Mouse (Mus musculus): ENCODE measurements at regions not wholly inside any gene's neighbourhood (a gene's known extent, or its start where the extent isn't known, plus 50 kb on each side); places are given as distances from the start of the nearest gene placed in this dataset.

DNA sequence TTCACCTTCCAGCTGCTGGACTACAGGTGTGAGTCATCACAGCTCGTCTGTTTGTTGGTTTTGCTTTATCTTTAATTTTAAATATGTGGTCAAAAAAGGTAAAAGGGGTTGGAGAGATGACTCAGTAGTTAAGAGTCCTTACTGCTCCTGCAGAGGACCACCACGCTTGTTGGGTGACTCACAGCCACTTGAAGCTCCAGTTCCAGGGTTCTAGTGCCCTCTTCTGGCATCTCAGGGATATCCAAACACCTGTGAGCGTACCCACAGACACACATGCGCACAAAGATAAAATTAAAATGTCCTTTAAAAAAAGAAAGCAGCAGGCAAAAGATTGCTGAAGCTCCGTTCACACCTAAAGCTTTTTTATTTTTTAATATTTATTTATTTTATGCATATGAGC lies 85.4 kb upstream of the Hand1 start:
- no peak for TF ChIP-seq GATA4 (IDR thresholded peaks at IDR 0.05; ENCODE audit: insufficient replicate concordance, low read length)

DNA sequence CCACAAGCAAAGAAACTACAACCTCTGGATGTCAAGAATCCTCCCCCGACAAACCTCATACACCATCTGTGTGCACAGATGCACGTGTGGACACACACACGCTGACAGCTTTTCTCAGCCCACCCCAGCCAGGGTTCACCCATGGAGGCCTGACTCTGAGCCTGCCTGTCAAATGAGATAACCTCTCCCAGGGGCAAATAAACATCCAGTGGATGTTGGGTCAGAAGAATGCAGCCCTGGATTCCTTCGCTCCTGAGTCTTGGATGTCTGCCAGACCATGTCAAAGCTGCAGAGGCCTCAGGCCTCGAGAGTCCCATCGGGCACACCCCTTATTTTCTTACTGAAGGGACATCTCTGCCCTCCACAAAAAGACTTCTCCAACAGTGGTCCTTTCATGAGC lies 83.4 kb upstream of the Hand1 start:
- TF ChIP-seq GATA4 (IDR thresholded peaks at IDR 0.05; ENCODE audit: insufficient replicate concordance, low read length) = no peak

DNA sequence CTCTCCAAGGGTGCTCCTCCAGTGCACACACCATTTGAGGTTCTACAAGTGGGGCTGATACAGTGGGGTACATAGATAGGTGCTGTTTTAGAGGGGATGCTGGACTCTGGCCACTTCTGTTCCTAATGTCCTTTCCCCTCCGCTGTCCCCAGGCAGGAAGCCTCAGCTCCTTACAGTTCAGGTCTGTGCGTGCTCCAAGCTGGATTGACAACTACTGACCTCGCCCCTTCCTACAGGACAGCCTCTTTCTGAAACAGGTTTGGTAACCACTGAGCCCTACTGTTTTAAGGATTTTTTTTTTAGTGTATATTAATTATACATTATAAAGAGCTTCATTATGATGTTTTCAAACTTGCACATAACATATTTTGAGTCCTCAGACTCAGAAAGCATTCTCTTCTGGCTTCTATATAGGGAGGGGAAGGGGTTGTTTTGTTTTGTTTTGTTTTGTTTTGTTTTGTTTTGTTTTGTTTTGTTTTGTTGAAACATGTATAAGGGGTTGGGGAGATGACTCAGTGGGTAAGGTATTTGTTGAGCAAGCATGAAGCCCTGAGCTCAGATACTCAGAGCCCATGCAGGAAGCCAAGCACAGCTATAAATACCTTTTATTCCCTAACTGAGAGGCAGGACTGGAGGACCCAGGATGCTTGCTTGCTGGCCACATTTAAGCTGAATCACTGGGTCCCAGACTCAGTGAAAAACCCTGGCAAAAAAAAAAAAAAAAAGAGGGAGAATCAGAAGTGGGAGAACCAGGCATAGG lies 81.4 kb upstream of the Hand1 start:
- TF ChIP-seq GATA4 (IDR thresholded peaks at IDR 0.05; ENCODE audit: insufficient replicate concordance, low read length) = no peak

DNA sequence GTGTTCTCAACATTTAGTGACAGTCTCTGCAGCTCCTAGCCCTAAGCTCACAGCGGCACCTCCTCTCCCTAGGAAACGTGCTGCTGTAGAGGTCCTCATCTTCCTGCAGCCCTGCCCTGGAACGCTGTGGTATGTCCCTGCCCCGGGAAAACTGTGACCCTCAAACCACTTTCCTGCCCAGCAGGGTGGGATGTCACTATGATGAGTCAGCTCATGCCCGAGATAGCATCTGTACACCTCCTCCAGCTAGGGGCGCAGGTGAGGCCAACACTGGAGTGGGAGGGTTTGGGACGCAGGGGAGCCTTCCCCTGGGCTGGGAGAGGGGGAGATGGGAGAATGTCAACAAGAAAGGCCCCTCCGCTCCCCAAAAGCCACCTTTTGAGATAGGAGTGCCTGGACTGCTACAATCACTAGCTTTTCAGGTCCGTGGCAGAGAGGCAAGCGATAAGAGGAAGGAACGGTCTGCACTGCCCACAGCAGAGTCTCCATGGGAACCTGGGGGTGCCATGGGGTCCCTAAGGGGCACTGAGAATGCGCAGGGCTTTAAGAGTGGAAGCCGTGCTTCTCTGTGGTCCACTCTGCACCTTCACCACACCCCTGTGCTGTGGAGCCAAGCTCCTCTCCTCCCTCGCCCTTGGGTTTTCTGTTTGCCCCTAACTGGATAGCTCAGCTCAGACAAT lies 80.5 kb upstream of the Hand1 start:
- TF ChIP-seq GATA4 (IDR thresholded peaks at IDR 0.05; ENCODE audit: insufficient replicate concordance, low read length) = no peak

DNA sequence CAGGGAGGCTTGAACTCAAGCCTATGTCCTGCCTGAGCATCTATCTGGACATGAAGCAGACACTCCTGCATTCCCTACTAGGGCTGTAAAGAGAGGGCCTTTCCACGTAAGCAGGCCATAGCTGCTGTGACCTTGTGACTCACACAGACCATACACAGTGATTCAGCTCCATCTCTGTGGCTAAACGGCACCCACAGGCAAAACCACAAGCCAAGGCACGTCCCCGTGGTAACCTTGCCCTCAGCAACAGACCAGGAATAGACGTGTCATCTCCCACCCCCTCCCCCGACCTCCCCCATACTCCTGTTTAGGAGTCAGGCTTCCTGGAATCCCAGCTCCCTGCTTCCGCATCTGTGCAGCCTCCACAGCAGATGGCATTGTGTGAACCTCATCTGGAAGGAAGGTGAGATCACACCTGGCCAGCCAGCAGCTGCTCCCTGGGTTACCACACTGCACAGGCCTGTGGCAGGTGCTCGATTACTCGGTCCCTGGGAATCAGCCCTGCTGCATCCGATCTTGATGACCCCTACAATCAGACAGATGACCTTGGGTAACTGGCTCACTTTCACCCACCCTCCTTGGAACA lies 79.2 kb upstream of the Hand1 start:
- TF ChIP-seq GATA4 (IDR thresholded peaks at IDR 0.05; ENCODE audit: insufficient replicate concordance, low read length) = no peak

DNA sequence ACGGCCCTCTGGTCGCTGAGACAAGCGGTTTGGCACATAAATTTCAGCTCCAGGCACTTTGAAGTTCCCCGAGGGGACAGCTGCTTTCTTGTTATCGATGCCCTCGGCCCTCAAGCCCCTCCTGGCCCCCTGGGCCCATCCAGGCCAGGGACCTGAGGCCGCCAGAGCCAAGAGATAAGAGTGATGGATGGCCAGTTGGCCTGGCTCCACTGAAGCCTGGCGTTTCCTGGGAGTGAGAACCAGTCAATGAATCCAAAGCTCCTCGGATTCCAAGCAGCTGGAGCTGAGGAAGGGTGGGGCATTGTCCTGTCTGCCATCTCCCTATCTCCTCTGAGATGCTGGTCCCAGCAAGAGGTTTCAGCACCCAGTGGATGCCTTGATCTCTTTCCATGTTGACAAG lies 71.6 kb upstream of the Hand1 start:
- no peak for TF ChIP-seq GATA4 (IDR thresholded peaks at IDR 0.05; ENCODE audit: insufficient replicate concordance, low read length)

DNA sequence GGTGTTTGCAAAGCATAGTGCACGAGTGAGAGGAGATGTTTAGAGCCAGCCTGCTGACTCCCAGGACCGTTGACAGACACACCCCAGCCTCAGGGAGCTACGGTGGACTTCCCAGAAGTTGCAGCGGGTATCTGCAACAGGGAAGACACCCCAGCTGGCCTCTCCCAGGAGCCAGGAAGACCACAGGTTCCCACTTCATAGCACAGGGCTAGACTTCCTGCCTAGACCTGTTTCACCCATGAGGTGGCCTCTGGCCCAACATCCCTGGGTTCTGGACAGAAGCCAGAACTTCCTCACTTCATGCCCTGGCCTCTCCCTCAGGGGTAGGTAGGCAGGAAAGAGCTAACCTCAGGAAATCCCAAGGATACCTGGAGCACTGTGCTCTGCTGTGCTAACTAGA lies 66.7 kb upstream of the Hand1 start:
- no peak for TF ChIP-seq GATA4 (IDR thresholded peaks at IDR 0.05; ENCODE audit: insufficient replicate concordance, low read length)

DNA sequence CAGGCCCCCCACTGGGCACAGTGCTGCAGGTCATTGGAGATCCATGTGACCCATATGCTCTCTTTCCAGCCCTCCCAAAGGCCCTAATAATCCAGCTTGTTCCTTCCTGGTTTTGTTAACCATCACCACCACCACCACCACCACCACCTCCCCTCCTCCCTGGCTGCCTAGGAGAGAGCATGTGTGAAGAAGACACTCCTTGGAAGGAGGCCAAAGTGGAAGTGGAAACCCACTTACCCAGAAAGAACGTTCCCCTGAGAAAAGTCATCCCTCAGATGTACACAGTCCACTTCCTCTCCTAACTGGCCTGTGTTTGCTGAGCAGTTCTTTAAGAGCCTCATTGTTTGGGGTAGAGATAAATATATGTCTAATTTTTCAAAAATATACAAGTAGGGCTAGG lies 62.9 kb upstream of the Hand1 start:
- TF ChIP-seq GATA4 (IDR thresholded peaks at IDR 0.05; ENCODE audit: insufficient replicate concordance, low read length) = no peak

DNA sequence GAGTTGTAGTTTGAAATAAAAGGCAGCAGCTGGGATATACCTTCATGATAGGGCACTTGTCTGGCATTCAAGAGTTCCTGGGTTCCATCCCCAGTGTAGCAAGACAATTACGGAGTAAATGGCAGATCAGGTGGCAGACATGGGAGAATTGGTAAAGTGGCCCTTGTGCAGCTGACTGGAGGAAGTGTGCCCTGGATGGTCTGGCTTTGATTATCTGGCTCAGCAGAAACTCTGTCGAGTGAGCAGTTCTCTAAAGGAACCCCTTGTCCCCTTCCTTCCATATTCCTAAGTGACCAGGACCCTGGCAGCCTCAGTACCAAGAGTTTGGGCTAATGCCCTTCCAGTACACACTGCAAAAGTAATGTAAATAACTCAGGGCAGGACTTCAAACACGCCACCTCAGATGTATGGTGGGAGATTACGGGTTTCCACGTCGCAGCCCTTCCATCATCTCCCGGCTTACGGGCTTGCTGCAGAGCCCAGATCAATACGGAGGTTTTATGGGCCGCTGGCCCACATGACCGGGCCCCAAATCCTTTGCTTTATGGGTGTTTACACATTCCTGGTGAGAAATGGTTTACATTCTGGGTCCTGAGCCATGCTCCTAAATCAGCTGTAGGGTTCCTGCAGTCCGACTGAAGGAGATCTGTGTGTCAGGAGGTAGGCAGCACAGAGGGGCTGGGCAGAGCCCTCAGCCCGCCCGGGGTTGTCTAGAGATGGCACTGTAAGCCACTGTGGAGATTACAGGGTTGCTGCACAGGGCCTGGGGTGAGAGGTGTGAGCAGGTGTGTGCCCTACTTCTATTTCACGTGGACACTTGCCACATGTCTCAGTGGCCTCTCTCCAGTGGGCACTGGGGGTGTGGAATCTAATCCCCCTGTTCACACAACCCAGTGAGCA lies 50.4 kb upstream of the Hand1 start:
- no peak for TF ChIP-seq GATA4 (IDR thresholded peaks at IDR 0.05; ENCODE audit: insufficient replicate concordance, low read length)
